Mouse (Mus musculus): ENCODE data around the gene Rictor.

Gene Rictor

GRCm38 (mm10) chr15:6707936-6708525 is at the start of gene Rictor:
Gene Rictor (plus strand): TSS chr15:6708379.
- DNase-seq (ENCODE audit: low read depth, low spot score) = peak; percentile 83

- no peak for DNase-seq (ENCODE audit: low read depth, low spot score)
These were observed 46.2 kb upstream of the Rictor start for GRCm38 (mm10) chr15:6661951-6662350.

GRCm38 (mm10) chr15:6663991-6664390 is 44.2 kb upstream of the Rictor start:
- DNase-seq (ENCODE audit: low read depth, low spot score) = no peak

GRCm38 (mm10) chr15:6666072-6666471 is 42.1 kb upstream of the Rictor start:
- peak; percentile 8 for DNase-seq (ENCODE audit: low read depth, low spot score)

- DNase-seq (ENCODE audit: low read depth, low spot score) = no peak
These were observed 39.3 kb upstream of the Rictor start for GRCm38 (mm10) chr15:6668793-6669437.

- DNase-seq (ENCODE audit: low read depth, low spot score) = no peak
These were observed 29.7 kb upstream of the Rictor start for GRCm38 (mm10) chr15:6678479-6678878.

GRCm38 (mm10) chr15:6702164-6702563 is 6.0 kb upstream of the Rictor start:
- DNase-seq (ENCODE audit: low read depth, low spot score) = no peak

GRCm38 (mm10) chr15:6705351-6705901 is 2.8 kb upstream of the Rictor start:
- DNase-seq (ENCODE audit: low read depth, low spot score) = no peak

GRCm38 (mm10) chr15:6707551-6707935 is 636 bp upstream of the Rictor start:
- peak; percentile 65 for DNase-seq (ENCODE audit: low read depth, low spot score)

- no peak for DNase-seq (ENCODE audit: low read depth, low spot score)
These were observed 605 bp downstream of the Rictor start for GRCm38 (mm10) chr15:6708526-6709441.

GRCm38 (mm10) chr15:6709618-6710017 is 1.4 kb downstream of the Rictor start:
- DNase-seq (ENCODE audit: low read depth, low spot score) = no peak

GRCm38 (mm10) chr15:6710341-6710740 is 2.2 kb downstream of the Rictor start:
- DNase-seq (ENCODE audit: low read depth, low spot score) = no peak

- DNase-seq (ENCODE audit: low read depth, low spot score) = no peak
These were observed 3.0 kb downstream of the Rictor start for GRCm38 (mm10) chr15:6711226-6711625.

- no peak for DNase-seq (ENCODE audit: low read depth, low spot score)
These were observed 6.6 kb downstream of the Rictor start for GRCm38 (mm10) chr15:6714819-6715218.

- DNase-seq (ENCODE audit: low read depth, low spot score) = no peak
These were observed 7.1 kb downstream of the Rictor start for GRCm38 (mm10) chr15:6715237-6715636.

- DNase-seq (ENCODE audit: low read depth, low spot score) = no peak
These were observed 13.2 kb downstream of the Rictor start for GRCm38 (mm10) chr15:6721385-6721784.

- DNase-seq (ENCODE audit: low read depth, low spot score) = no peak
These were observed 13.6 kb downstream of the Rictor start for GRCm38 (mm10) chr15:6721802-6722201.

- no peak for DNase-seq (ENCODE audit: low read depth, low spot score)
These were observed 14.4 kb downstream of the Rictor start for GRCm38 (mm10) chr15:6722405-6723176.

GRCm38 (mm10) chr15:6723338-6723737 is 15.2 kb downstream of the Rictor start:
- no peak for DNase-seq (ENCODE audit: low read depth, low spot score)

GRCm38 (mm10) chr15:6724442-6724841 is 16.3 kb downstream of the Rictor start:
- DNase-seq (ENCODE audit: low read depth, low spot score) = no peak

GRCm38 (mm10) chr15:6726130-6726808 is 18.1 kb downstream of the Rictor start:
- DNase-seq (ENCODE audit: low read depth, low spot score) = no peak
